Mouse (Mus musculus) brain, adult 2 months (tissue): Measurements from ENCODE around the gene Afg1l.

Source experiments
- DNase-seq: peaks from one replicate; pipeline ENCODE4 v3.0.0; 2011; ENCODE audit warnings: low read depth, low spot score

The Afg1l gene

GRCm38 (mm10) chr10:42383708-42384107 is 94.7 kb downstream of the Afg1l start:
- no peak for DNase-seq

DNA sequence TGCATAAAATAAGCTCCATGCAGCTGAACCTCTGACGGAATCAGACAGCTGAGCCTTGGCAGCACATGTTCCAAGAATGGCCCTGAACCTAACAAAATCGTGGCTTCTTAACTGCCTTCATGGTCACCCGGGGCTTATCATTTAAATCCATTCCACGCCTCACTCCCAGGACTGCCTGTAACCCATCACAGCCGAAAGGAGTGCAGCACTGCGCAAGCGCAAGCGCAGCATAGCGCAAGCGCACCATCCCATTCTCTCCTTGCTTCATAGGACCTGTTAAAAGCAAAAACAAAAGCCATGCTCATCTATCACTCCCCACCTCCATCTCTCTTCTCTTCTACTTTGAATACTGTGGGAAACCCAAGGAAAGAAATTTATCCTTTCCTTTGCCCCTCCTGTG is 114.1 kb downstream of the Afg1l start:
- DNase-seq: no peak

DNA sequence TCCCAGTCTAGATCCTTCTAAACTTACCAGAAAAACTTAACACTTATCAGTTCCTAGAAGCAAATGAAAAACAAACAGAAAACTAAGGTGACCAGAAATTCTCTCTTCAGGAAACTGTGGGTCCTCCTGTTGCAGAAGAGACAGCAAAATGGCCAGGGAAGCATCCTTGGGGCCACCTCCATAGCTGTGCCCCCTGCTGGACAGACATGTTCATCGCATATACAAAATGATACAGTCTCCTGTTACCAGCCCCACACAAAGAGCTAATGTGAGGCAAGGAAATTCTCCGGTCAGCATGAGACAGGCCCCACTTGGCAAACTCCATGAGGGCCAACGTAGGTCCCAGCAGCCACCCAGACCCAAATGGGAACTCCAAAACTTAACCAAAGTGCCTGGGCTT is 122.4 kb downstream of the Afg1l start:
- DNase-seq: peak; percentile 15

DNA sequence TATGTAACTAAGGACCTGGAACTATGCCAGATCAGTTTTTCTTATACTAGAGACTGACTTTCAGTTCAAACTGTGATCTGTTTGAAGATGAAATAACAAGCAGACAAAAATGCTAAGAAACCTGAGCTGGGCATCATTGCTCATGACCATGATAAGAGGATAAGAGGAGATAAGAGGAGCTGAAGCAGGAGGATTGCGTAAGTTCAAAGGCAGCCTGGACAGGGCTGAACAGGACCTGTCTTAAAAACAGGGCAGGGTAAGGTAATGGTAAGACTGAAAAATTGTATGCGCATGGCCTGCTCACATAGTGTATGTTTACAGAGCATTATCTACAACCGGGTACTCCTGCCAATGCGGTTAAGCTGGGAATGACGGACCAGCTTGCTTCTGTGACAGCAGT is 130.4 kb downstream of the Afg1l start:
- DNase-seq: no peak

- peak; percentile 7 for DNase-seq
These were observed 131.2 kb downstream of the Afg1l start for GRCm38 (mm10) chr10:42347127-42347526.

DNA sequence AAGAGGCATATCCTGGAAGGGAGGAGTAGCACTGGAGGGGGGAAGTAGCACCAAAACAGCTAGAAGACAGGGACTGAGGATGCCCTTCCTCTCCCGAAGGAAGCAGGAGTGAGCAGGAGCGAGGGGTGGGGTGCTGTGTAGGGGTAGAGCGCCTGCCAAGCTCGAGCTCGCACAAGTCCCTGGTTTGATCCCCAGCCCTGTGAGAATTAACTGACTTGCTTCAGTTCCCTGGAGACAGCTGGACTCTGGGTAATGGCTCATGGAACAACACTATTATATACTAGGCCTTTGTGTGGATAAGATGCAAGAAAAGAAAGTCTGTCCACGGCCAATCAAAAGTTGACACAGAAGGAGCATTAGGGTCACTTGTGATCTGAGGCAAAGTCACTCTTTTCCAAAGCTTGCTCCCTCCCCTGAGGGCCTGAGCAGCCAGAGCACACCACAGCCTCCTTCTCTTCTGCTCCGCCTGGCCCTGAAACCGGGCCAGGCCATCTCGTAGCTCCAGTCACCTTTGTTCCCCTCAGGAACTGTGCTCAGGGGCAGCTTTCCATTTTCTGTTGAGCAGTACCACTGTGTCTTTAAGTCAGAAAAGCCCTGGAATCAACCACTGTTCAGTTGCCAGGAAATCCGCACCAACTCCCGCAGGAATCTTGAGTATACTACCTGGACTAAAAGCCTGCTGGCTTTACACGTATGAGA is 132.0 kb downstream of the Afg1l start:
- no peak for DNase-seq

GRCm38 (mm10) chr10:42342714-42343113 is 135.7 kb downstream of the Afg1l start:
- no peak for DNase-seq

DNA sequence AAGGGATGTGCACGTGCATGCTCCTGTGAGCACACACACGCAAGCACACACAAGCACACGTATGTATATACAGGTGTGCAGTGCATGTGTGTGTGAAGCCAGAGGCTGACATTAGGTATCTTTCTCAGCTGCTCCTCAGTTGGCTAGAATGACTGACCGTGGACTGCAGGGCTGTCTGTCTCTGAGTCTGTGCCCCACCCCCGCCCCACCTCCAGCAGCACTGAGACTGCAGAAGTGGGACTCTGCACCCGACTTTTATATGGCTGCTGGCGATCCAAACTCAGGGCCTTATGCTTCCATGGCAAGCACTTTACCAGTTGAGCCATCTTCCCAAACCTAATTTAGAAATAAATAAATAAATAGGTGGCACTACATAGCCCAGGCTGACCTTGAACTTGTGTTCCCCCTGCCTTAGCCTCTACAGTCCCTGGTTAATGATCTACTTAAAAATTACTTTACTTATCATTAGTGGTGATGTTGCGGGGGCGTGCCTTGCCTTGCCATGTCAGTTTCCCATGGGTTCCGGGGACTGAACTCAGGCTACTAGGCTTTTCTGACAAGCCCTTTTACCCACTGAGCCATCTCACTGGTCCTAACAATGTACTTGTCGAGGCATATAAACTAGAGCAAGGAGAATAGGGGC is 136.4 kb downstream of the Afg1l start:
- no peak for DNase-seq

GRCm38 (mm10) chr10:42340426-42340793 is 138.0 kb downstream of the Afg1l start:
- DNase-seq: no peak

DNA sequence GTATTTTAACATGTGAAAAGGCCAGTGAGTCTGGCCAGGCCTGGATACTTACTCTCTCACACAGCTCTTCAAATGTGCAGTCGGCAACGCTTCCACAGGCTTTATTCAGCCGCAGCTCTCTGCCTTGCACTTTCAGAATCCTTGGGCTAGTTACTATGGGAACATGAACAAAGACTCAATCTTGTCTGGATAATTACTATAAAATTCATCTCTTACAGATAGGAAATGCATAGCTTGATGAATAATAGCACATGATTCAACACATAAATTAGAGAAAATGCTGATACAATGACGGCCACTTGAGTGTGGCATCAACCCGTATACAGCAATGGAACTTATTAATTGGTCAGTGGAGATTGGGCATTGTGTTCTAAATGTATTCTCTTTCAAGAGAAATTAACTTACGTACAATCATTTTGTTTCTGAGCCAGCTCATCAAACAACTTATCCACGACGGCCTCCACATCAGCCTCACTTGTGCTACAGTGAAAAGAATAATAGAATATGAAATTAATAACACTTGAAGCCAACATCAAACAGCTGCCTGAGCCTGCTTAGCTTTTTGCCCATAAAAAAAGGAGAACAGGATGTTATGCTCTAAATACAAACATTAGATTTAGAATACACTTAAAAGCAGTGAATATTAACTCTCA is 138.5 kb downstream of the Afg1l start:
- peak; percentile 49 for DNase-seq

DNA sequence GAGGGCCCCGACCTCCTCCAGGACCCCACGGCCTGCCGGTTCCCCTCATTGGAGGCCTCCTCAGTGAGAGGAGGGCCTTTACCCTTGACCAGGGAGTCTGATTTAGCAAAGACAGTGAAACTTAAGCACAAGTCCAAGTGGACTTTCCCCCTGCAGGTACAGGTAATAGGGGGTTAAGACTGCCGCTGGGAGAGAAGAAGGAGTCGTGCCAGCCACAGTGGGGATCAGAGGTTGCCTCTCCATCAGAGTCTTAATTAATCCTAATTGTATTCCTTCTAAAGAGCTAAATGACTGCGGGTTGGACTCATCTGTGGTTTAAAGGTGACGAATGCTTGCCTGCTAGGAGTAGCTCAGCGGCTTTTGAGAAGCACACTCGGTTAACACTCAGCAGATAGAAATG is 139.9 kb downstream of the Afg1l start:
- no peak for DNase-seq

DNA sequence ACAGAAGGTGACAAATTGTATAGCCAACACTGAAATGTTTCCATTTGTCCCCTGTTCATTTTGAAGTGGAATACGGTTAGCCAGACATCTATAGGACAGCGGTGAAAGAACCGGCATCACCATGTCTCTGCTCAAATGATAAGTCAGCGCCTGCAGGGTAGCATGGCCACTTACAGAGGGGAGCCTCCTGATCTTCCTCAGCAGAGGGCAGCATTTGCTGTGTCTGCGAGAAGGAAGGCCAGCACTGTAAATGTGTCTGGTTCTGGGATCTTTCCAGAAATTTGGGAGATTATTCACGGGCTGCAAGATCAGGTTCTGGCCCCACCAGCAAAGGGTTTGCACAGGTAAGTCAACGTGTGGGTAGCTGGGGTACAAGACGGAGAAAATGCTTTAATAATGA is 150.8 kb downstream of the Afg1l start:
- peak; percentile 41 for DNase-seq

DNA sequence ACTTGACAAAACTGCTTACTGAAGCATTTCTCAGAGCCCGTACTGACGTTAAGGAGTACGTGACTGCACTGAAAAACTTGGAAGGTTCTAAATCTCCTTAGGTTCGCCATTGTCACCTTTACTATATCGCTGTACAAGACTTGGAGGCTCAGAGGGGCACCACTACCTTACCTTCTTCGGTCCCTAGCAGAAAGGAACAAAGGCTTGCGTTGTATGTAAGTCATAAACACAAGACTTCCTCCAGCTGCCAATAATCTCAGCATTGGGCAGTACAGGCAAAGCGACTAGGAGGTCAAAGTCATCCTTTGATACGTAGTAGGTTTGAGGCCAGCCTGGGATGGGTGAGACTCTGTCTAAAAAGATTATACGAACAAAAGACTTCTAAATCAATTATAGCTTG is 153.1 kb downstream of the Afg1l start:
- no peak for DNase-seq

- no peak for DNase-seq
These were observed 154.4 kb downstream of the Afg1l start for GRCm38 (mm10) chr10:42323978-42324377.

DNA sequence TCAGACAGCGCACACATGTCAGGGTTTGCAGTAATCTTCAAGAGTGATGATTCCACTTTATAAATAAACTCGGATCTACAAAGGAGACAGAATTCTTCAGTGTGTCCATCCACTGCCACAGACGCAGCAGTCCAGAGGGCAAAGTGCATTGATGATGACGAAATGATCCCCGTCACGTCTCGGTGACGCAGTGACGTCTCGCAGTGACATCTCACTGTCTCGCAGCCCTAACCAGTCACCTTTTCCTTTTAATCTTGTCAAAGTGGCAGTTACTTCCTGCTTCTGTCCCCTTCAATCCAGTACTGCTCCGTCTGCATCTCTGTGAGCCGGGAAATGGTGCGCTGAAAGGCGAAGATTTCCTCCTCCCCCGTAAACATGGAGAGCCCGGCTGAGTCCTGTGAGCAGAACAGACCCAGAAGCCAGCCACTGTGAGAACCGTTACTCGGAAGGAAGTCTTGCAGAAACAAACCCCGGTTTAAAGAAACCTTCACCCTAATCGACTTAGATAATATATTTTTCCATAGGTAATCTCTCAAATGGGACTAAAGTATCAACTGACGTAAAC is 165.1 kb downstream of the Afg1l start:
- DNase-seq: no peak

DNA sequence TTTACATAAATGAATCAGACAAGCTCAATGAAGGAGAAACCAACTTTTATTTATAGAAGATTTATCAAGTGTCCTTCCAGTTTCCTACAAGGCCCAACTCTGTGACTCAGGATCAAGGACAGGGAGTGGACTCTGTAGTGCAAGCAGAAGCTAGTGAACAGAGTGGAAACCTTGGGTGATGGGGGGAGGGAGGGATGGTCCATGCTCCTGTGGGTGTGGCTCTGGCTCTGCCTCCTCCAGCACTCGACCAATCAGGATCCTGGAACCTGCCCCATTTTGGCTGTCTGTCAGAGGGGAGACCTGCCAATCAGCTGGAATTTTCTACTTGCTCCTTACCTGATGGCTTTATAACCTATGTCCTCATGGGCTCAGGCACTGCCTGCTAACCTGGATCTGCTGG is 165.8 kb downstream of the Afg1l start:
- DNase-seq: no peak

GRCm38 (mm10) chr10:42308687-42308987 is 169.7 kb downstream of the Afg1l start:
- DNase-seq: no peak

GRCm38 (mm10) chr10:42307980-42308686 is 170.2 kb downstream of the Afg1l start:
- DNase-seq: peak; percentile 80

GRCm38 (mm10) chr10:42306422-42306821 is 171.9 kb downstream of the Afg1l start:
- DNase-seq: no peak

DNA sequence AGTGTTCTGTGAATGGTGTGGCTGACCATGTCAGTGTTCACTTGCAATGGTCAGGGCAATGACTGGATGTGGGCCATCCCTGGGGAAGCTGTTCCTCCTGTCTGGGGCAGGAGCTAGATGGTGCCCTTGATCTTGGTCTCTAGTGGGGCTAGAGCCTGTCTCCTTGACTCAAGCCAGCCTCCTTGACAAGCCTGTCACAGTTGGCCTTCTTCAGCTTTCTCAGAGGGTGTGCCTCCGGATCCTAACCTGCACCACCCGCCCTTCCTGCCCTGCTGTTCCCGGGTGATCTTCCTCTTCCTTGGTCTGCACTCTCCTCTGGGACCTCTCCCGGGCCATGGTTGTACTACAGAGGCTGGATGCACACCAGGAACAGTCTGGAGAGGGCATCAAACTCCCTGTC is 177.6 kb downstream of the Afg1l start:
- no peak for DNase-seq

GRCm38 (mm10) chr10:42299967-42300366 is 178.4 kb downstream of the Afg1l start:
- DNase-seq: no peak

DNA sequence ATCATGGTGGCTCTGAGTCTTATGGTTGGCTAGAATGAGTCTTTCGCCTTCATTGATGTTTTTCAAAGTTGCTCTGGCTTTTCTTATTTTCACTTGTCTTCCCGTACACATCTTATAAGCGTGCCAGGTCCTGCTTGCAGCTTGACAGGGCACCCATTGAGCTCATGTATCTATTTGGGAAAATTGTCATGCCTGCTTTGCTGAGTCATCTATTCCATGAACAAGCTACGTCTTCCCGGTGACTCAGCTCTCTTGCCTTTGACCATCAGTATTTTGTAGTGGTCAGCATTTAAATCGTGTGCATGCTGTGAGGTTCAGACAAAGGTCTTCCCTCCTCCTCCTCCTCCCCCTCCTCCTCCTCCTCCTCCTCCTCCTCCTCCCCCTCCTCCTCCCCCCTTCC is 178.9 kb downstream of the Afg1l start:
- DNase-seq: no peak
